Mouse (Mus musculus) MEL (cell line): ENCODE data around the gene Med21.

ENCODE experiments used
- CTCF ChIP-seq, 3 experiments: IDR thresholded peaks in 2 of 3; conservative IDR thresholded peaks in 1 of 3; 2 replicates each; pipeline ENCODE4 v1.5.1; 2011 to 2012; ENCODE audit warnings: low read length in 3 of 3, low read depth in 2 of 3, mild to moderate bottlenecking in 2 of 3, improper control_type of control experiment in 1 of 3, inconsistent platforms in 1 of 3, mixed read lengths in 1 of 3, moderate library complexity in 1 of 3; ENCODE audit not compliant: control insufficient read depth in 1 of 3, insufficient read depth in 1 of 3, poor library complexity in 1 of 3, severe bottlenecking in 1 of 3
- EP300 ChIP-seq, 2 experiments: IDR thresholded peaks; 2 replicates each; pipeline ENCODE4 v1.6.1; 2011; ENCODE audit warnings: improper control_type of control experiment in 2 of 2, low read length in 2 of 2, low read depth in 1 of 2, mild to moderate bottlenecking in 1 of 2
- JUND ChIP-seq: IDR thresholded peaks from 2 replicates; pipeline ENCODE4 v1.6.1; 2011; ENCODE audit warnings: low read depth, mild to moderate bottlenecking, improper control_type of control experiment, low read length
- MAX ChIP-seq: IDR thresholded peaks from 2 replicates; pipeline ENCODE4 v1.6.1; 2011; ENCODE audit warnings: low read length, improper control_type of control experiment
- NRF1 ChIP-seq: IDR thresholded peaks from 2 replicates; pipeline ENCODE4 v1.6.1; 2014; ENCODE audit warnings: low read depth, mild to moderate bottlenecking, inconsistent platforms, low read length, improper control_type of control experiment, moderate library complexity; ENCODE audit not compliant: poor library complexity, insufficient read depth, severe bottlenecking
- POLR2AphosphoS5 ChIP-seq: IDR thresholded peaks from 2 replicates; pipeline ENCODE4 v1.6.1; 2012; ENCODE audit warnings: low read depth, borderline replicate concordance, mild to moderate bottlenecking, inconsistent platforms, low read length, moderate library complexity, mixed read lengths
- TAL1 ChIP-seq: IDR thresholded peaks from 2 replicates; pipeline ENCODE4 v1.6.1; 2012; ENCODE audit warnings: mild to moderate bottlenecking, inconsistent platforms, low read length, moderate library complexity, mixed read lengths
- UBTF ChIP-seq: IDR thresholded peaks from 2 replicates; pipeline ENCODE4 v1.6.1; 2012; ENCODE audit warnings: low read depth, mild to moderate bottlenecking, inconsistent platforms, low read length, improper control_type of control experiment, moderate library complexity, borderline replicate concordance; ENCODE audit not compliant: insufficient read depth

- TF ChIP-seq CTCF (IDR thresholded peaks at IDR 0.05 in 2 of 3, conservative IDR thresholded peaks at IDR 0.05 in 1 of 3; ENCODE audit: control insufficient read depth in 1 of 3, insufficient read depth in 1 of 3, low read depth in 2 of 3, low read length in 3 of 3, poor library complexity in 1 of 3, severe bottlenecking in 1 of 3) = no peak
- TF ChIP-seq POLR2AphosphoS5 = no peak
- no peak for TF ChIP-seq TAL1
- peak in 1 of 2 experiments; percentile 22; a peak in 1 of 4 replicates for TF ChIP-seq EP300 (IDR thresholded peaks at IDR 0.05; ENCODE audit: low read depth in 1 of 2, low read length in 2 of 2)
- no peak for TF ChIP-seq MAX
- TF ChIP-seq NRF1 = no peak
- no peak for TF ChIP-seq UBTF
- peak; percentile 32; the same call in 1 of the 2 replicates for TF ChIP-seq JUND
These were observed 32.7 kb downstream of the Med21 start for GRCm38 (mm10) chr6:146674881-146675536.
